Mouse (Mus musculus) limb, embryonic 14.5 days (tissue): ENCODE results near the gene Gdf1. TPM values are rescaled to one million over a fixed set of nuclear protein-coding genes. Genes with fewer than 3 reads are reported as not detected.

Source experiments
- ATAC-seq: fragments of 200-750 bp; cut with Nextera tagmentation; 2 replicates; pipeline ENCODE4 v1.8.0; 2017; ENCODE audit warnings: low read depth, moderate number of reproducible peaks, moderate TSS enrichment; ENCODE audit not compliant: low FRiP score
- DNase-seq: peaks from one replicate; pipeline ENCODE4 v3.0.0-alpha.2; 2015; ENCODE audit warnings: low spot score
- H3K27ac ChIP-seq: fragments of 300-500 bp; sonication (generic); replicated peaks from 2 replicates; pipeline ENCODE4 v1.5.1; 2014; ENCODE audit warnings: low read depth, mild to moderate bottlenecking, low read length, moderate library complexity, mixed read lengths
- H3K27me3 ChIP-seq: fragments of 300-500 bp; sonication (generic); 2 replicates; pipeline ENCODE4 v1.6.1; 2014; ENCODE audit warnings: low read length, mixed read lengths; ENCODE audit not compliant: control insufficient read depth, insufficient read depth
- H3K36me3 ChIP-seq: fragments of 300-500 bp; sonication (generic); 2 replicates; pipeline ENCODE4 v1.6.1; 2014; ENCODE audit warnings: mild to moderate bottlenecking, low read length, moderate library complexity, mixed read lengths; ENCODE audit not compliant: control insufficient read depth, insufficient read depth
- H3K4me1 ChIP-seq: fragments of 300-500 bp; sonication (generic); 2 replicates; pipeline ENCODE4 v1.6.1; 2014; ENCODE audit warnings: antibody characterized with exemption, low read length, mixed read lengths; ENCODE audit not compliant: control insufficient read depth, insufficient read depth
- H3K4me2 ChIP-seq: fragments of 300-500 bp; sonication (generic); replicated peaks from 2 replicates; pipeline ENCODE4 v1.6.1; 2014; ENCODE audit warnings: low read depth, mild to moderate bottlenecking, low read length, moderate library complexity; ENCODE audit not compliant: severe bottlenecking
- H3K4me3 ChIP-seq: fragments of 300-500 bp; sonication (generic); replicated peaks from 2 replicates; pipeline ENCODE4 v1.5.1; 2014; ENCODE audit warnings: low read length
- H3K9ac ChIP-seq: fragments of 300-500 bp; sonication (generic); 2 replicates; pipeline ENCODE4 v1.6.1; 2014; ENCODE audit warnings: mild to moderate bottlenecking, low read depth, low read length, moderate library complexity; ENCODE audit not compliant: severe bottlenecking
- H3K9me3 ChIP-seq: fragments of 300-500 bp; sonication (generic); 2 replicates; pipeline ENCODE4 v1.6.1; 2016; ENCODE audit warnings: low read length; ENCODE audit not compliant: control insufficient read depth
- POLR2A ChIP-seq: fragments of 200-500 bp; IDR thresholded peaks from 2 replicates; pipeline ENCODE4 v1.8.0; 2012; ENCODE audit warnings: inconsistent platforms, mild to moderate bottlenecking, moderate library complexity, borderline replicate concordance; ENCODE audit not compliant: insufficient read depth, insufficient read length; ENCODE audit errors: extremely low read depth
- WGBS: fragments of 180-500 bp; shearing (Covaris S2); extraction: QIAGEN DNeasy Blood & Tissue Kit; methylation state at CpG from one replicate; pipeline ENCODE4 v1.1.7; 2014; 5-methylcytosine and 5-hydroxymethylcytosine counted together
- polyA plus RNA-seq, 2 experiments: library from polyadenylated mRNA; depleted of rRNA in 1 of 2; stranded (reverse) in 1 of 2; unstranded in 1 of 2; fragments of >200 nt; fragmentation: Nextera tagmentation in 1 of 2; extraction: Ambion mirVana in 1 of 2; gene quantifications; 2 replicates each; pipeline versions ENCODE4 v1.2.1 to v1.2.3; 2012 to 2014

Gdf1 gene
- polyA plus RNA-seq, 2 experiments: 1.2 to 5.4 TPM

GRCm38 (mm10) chr8:70342007-70342406, 12.4 kb downstream of the Gdf1 start:
- no peaks in the 10 kb centered on the region for H3K9me3 ChIP-seq
- no peak overlapping the region for H3K4me2 ChIP-seq
- no peak overlapping the region for H3K9ac ChIP-seq
- H3K4me3 ChIP-seq: no peak overlapping the region
- H3K27me3 ChIP-seq: no peaks in the 10 kb centered on the region
- DNase-seq: no peak
- no peak for TF ChIP-seq POLR2A
- peaks cover 80% of the 10 kb centered on the region for H3K36me3 ChIP-seq
- WGBS: 89% methylated on average over 14 of the region's 14 CpGs
- no peak overlapping the region for H3K27ac ChIP-seq
- peaks cover 11% of the 10 kb centered on the region; the same call in 1 of the 2 replicates for H3K4me1 ChIP-seq
- no peak for ATAC-seq

GRCm38 (mm10) chr8:70343076-70343475, 13.5 kb downstream of the Gdf1 start:
- Histone ChIP-seq H3K9me3 (no peaks in the 10 kb centered on the region), H3K36me3 (peaks cover 70% of the 10 kb centered on the region), H3K4me2 (no peak overlapping the region), H3K27me3 (no peaks in the 10 kb centered on the region), H3K4me1 (peaks cover 11% of the 10 kb centered on the region; the same call in 1 of the 2 replicates), H3K27ac (no peak overlapping the region), H3K9ac (no peak overlapping the region), H3K4me3 (no peak overlapping the region)
- ATAC-seq (no peak), DNase-seq (no peak)
- no peak for TF ChIP-seq POLR2A
- 26% methylated on average over 7 of the region's 7 CpGs for WGBS

- peaks cover 69% of the 10 kb centered on the region for H3K36me3 ChIP-seq
- H3K9ac ChIP-seq: no peak overlapping the region
- H3K27ac ChIP-seq: 0 out of 2 replicates have a peak overlapping the region, but pooled peaks have one; percentile 33
- no peak overlapping the region for H3K4me3 ChIP-seq
- H3K9me3 ChIP-seq: no peaks in the 10 kb centered on the region
- peak; percentile 51 for DNase-seq
- no peak for TF ChIP-seq POLR2A
- H3K4me2 ChIP-seq: no peak overlapping the region
- peaks cover 14% of the 10 kb centered on the region; the same call in 1 of the 2 replicates for H3K4me1 ChIP-seq
- H3K27me3 ChIP-seq: no peaks in the 10 kb centered on the region
- 41% methylated on average over 6 of the region's 6 CpGs for WGBS
- peak; percentile 41; the same call in 1 of the 2 replicates for ATAC-seq
These were observed 14.1 kb downstream of the Gdf1 start for GRCm38 (mm10) chr8:70343696-70344095.

GRCm38 (mm10) chr8:70344279-70344678, 14.7 kb downstream of the Gdf1 start:
- no peak for DNase-seq
- no peak for TF ChIP-seq POLR2A
- H3K9ac ChIP-seq: no peak overlapping the region
- WGBS: 93% methylated on average over 2 of the region's 2 CpGs
- no peak overlapping the region for H3K27ac ChIP-seq
- H3K4me2 ChIP-seq: no peak overlapping the region
- H3K36me3 ChIP-seq: peaks cover 69% of the 10 kb centered on the region
- peaks cover 14% of the 10 kb centered on the region; the same call in 1 of the 2 replicates for H3K4me1 ChIP-seq
- no peak overlapping the region for H3K4me3 ChIP-seq
- H3K27me3 ChIP-seq: no peaks in the 10 kb centered on the region
- no peaks in the 10 kb centered on the region for H3K9me3 ChIP-seq
- no peak for ATAC-seq

GRCm38 (mm10) chr8:70347443-70347842, 17.8 kb downstream of the Gdf1 start:
- no peak for TF ChIP-seq POLR2A

More at GRCm38 (mm10) chr8:70347443-70347842, 17.8 kb downstream of the Gdf1 start:
- H3K27me3 ChIP-seq: no peaks in the 10 kb centered on the region
- ATAC-seq (no peak), DNase-seq (no peak)
- H3K4me3 ChIP-seq: no peak overlapping the region
- peaks cover 35% of the 10 kb centered on the region for H3K4me1 ChIP-seq
- no peak overlapping the region for H3K4me2 ChIP-seq
- H3K9me3 ChIP-seq: no peaks in the 10 kb centered on the region
- H3K9ac ChIP-seq: no peak overlapping the region
- H3K27ac ChIP-seq: no peak overlapping the region
- WGBS: 89% methylated on average over 4 of the region's 4 CpGs
- H3K36me3 ChIP-seq: peaks cover 52% of the 10 kb centered on the region
